Mouse (Mus musculus): ENCODE data around the gene Ing1. TPM values are rescaled to one million over a fixed set of nuclear protein-coding genes. Genes with fewer than 3 reads are reported as not detected.
"Not testable (repeated sequence)": the region's sequence is repeated elsewhere in the genome, so short reads cannot be mapped to it uniquely, and the experiment has no call there.

Ing1 gene
- polyA plus RNA-seq, 1 experiment from 2014 or later = 87.0 TPM

GRCm38 (mm10) chr8:11550281-11550948 is 5.0 kb upstream of the Ing1 start, which contains the start of gene Cars2:
Gene Cars2, minus strand, starts transcription at chr8:11550783.
- DNase-seq (ENCODE audit: low spot score) = peak; percentile 88

GRCm38 (mm10) chr8:11551497-11551896 is 3.9 kb upstream of the Ing1 start:
- DNase-seq (ENCODE audit: low spot score) = not testable (repeated sequence)

GRCm38 (mm10) chr8:11552390-11552789 is 3.0 kb upstream of the Ing1 start:
- no peak for DNase-seq (ENCODE audit: low spot score)

- peak; percentile 99 for DNase-seq (ENCODE audit: low spot score)
These were observed 585 bp downstream of the Ing1 start for GRCm38 (mm10) chr8:11555720-11556591.

- DNase-seq (ENCODE audit: low spot score) = peak; percentile 60
These were observed 1.5 kb downstream of the Ing1 start for GRCm38 (mm10) chr8:11556691-11557423.

GRCm38 (mm10) chr8:11557424-11557767 is 2.0 kb downstream of the Ing1 start:
- no peak for DNase-seq (ENCODE audit: low spot score)

GRCm38 (mm10) chr8:11557768-11558629 is 2.6 kb downstream of the Ing1 start:
- DNase-seq (ENCODE audit: low spot score) = peak; percentile 99

GRCm38 (mm10) chr8:11559511-11559910 is 4.1 kb downstream of the Ing1 start:
- DNase-seq (ENCODE audit: low spot score) = no peak

- no peak for DNase-seq (ENCODE audit: low spot score)
These were observed 4.8 kb downstream of the Ing1 start for GRCm38 (mm10) chr8:11560220-11560619.

- DNase-seq (ENCODE audit: low spot score) = no peak
These were observed 8.9 kb downstream of the Ing1 start for GRCm38 (mm10) chr8:11564236-11564635.

- no peak for DNase-seq (ENCODE audit: low spot score)
These were observed 9.3 kb downstream of the Ing1 start for GRCm38 (mm10) chr8:11564721-11565120.

GRCm38 (mm10) chr8:11568193-11568592 is 12.8 kb downstream of the Ing1 start:
- not testable (repeated sequence) for DNase-seq (ENCODE audit: low spot score)

GRCm38 (mm10) chr8:11569260-11570097 is 14.1 kb downstream of the Ing1 start:
- no peak for DNase-seq (ENCODE audit: low spot score)

GRCm38 (mm10) chr8:11570742-11571141 is 15.4 kb downstream of the Ing1 start:
- no peak for DNase-seq (ENCODE audit: low spot score)

GRCm38 (mm10) chr8:11571950-11572349 is 16.6 kb downstream of the Ing1 start:
- DNase-seq (ENCODE audit: low spot score) = no peak

- DNase-seq (ENCODE audit: low spot score) = no peak
These were observed 17.1 kb downstream of the Ing1 start for GRCm38 (mm10) chr8:11572428-11572827.

GRCm38 (mm10) chr8:11574911-11575603 is 19.7 kb downstream of the Ing1 start:
- peak; percentile 40 for DNase-seq (ENCODE audit: low spot score)

GRCm38 (mm10) chr8:11575604-11576384 is 20.4 kb downstream of the Ing1 start:
- DNase-seq (ENCODE audit: low spot score) = no peak
